Mouse (Mus musculus) stomach, postnatal 0 days (tissue): ENCODE data around the gene Herpud2.

Source experiments
- CTCF ChIP-seq: IDR thresholded peaks from 2 replicates; pipeline ENCODE4 v1.5.1; 2016; ENCODE audit warnings: antibody characterized with exemption, low read depth, mild to moderate bottlenecking, moderate library complexity
- EP300 ChIP-seq: optimal IDR thresholded peaks from 2 replicates; pipeline ENCODE3; 2016; ENCODE audit warnings: antibody characterized with exemption

DNA sequence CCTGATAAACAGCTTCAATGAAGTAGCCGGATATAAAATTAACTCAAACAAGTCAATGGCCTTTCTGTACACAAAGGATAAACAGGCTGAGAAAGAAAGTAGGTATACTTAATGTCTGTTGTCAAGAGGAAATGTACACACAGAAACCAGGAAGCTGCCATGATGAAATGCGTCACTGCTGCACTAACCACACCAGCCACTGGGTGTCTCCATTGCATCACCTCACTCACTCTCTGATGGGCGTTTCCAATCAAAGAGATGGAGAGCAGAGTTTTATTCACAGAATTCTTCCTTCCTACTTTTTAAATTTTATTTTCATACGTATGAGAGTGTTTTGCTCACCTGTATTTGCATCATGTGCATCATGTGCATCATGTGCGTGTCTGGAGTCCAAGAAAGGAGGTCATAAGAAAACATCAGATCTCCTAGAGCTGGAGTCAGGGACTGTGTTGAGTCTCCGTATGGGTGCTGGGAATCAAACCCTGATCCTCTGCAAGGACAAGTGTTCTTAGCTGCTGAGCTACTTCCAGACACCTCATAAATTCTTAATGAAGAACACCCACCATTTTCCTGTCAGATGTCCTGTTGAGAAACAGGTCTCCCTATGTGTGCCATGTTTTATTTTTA, 16.0 kb upstream of the Herpud2 start:
- peak; percentile 97 for TF ChIP-seq CTCF
- no peak for TF ChIP-seq EP300
